Mouse (Mus musculus) ES-Bruce4 (cell line): Measurements from ENCODE around the gene Smyd2.

Experiments
- CTCF ChIP-seq: IDR thresholded peaks from one replicate; pipeline ENCODE4 v1.8.1; 2011; ENCODE audit warnings: low read depth, low read length
- EP300 ChIP-seq: IDR thresholded peaks from 2 replicates; pipeline ENCODE4 v1.6.1; 2011; ENCODE audit warnings: low read depth, low read length; ENCODE audit not compliant: insufficient read depth
- POLR2A ChIP-seq: IDR thresholded peaks from one replicate; pipeline ENCODE4 v1.8.1; 2011; ENCODE audit warnings: low read length; ENCODE audit not compliant: insufficient read depth

DNA sequence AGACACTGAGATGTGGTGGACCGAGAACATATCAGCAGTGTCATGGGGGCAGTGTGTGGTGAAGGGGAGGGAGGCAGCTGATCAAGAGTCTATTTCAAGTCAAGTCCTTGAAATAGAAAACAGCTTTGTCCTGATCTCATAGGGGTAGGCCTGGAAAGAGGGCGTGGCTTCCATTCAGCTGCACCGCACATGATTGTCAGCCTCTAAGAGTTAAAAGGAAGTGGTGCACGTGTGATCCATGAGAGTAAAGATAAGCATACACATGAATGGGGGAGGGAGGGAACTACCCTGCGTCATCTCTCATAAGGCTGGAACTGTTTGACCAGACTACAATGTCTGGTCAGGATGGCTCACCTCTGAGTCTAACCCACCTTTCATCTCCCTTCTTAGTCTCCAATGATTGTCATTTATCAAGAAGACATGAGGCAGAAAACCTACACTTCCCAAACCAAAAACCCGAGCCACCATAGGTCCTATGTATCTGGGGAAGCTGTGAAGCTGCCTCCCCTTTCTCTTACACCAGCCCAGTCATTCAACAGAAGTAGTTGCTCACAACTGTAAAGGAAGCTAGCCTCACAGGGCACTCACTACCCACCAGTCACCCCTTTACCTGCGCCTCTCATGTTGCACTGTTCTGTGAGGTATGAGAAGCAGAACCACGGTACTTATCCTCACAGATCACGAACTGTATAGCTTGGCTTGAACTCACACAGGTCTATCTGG lies 11.5 kb upstream of the Smyd2 start:
- no peak for TF ChIP-seq EP300
- TF ChIP-seq CTCF: no peak
- no peak for TF ChIP-seq POLR2A
